Mouse (Mus musculus) stomach, postnatal 0 days (tissue): ENCODE data around the gene Zfp467. TPM values are rescaled to one million over a fixed set of nuclear protein-coding genes. Genes with fewer than 3 reads are reported as not detected.

Source experiments
- ATAC-seq: fragments of 200-750 bp; cut with Nextera tagmentation; 2 replicates; pipeline ENCODE4 v1.8.0; 2017; ENCODE audit not compliant: low FRiP score, low TSS enrichment
- DNase-seq: peaks from one replicate; pipeline ENCODE4 v3.0.0-alpha.2; 2016; ENCODE audit warnings: low spot score
- H3K27ac ChIP-seq: fragments of 300-500 bp; sonication (generic); replicated peaks from 2 replicates; pipeline ENCODE4 v1.5.1; 2014; ENCODE audit warnings: mild to moderate bottlenecking, control low read depth
- H3K27me3 ChIP-seq: fragments of 300-500 bp; sonication (generic); 2 replicates; pipeline ENCODE4 v1.6.1; 2014; ENCODE audit warnings: low read length; ENCODE audit not compliant: control insufficient read depth, insufficient read depth
- H3K36me3 ChIP-seq: fragments of 300-500 bp; sonication (generic); 2 replicates; pipeline ENCODE4 v1.6.1; 2014; ENCODE audit warnings: low read length, mixed read lengths; ENCODE audit not compliant: control insufficient read depth, insufficient read depth
- H3K4me1 ChIP-seq: fragments of 300-500 bp; sonication (generic); replicated peaks from 2 replicates; pipeline ENCODE4 v1.6.1; 2014; ENCODE audit warnings: antibody characterized with exemption; ENCODE audit not compliant: control insufficient read depth, insufficient read depth
- H3K4me2 ChIP-seq: fragments of 300-500 bp; sonication (generic); replicated peaks from 2 replicates; pipeline ENCODE4 v1.6.1; 2014; ENCODE audit warnings: low read depth, mild to moderate bottlenecking, control low read depth, moderate library complexity
- H3K4me3 ChIP-seq: fragments of 300-500 bp; sonication (generic); 2 replicates; pipeline ENCODE4 v1.5.1; 2014; ENCODE audit warnings: low read depth, low read length, control low read depth
- H3K9ac ChIP-seq: fragments of 300-500 bp; sonication (generic); 2 replicates; pipeline ENCODE4 v1.6.1; 2014; ENCODE audit warnings: mild to moderate bottlenecking, low read length, control low read depth, mixed read lengths
- H3K9me3 ChIP-seq: fragments of 300-500 bp; sonication (generic); 2 replicates; pipeline ENCODE4 v1.6.1; 2016; ENCODE audit warnings: low read length; ENCODE audit not compliant: control insufficient read depth
- CTCF ChIP-seq: IDR thresholded peaks from 2 replicates; pipeline ENCODE4 v1.5.1; 2016; ENCODE audit warnings: antibody characterized with exemption, low read depth, mild to moderate bottlenecking, moderate library complexity
- EP300 ChIP-seq: optimal IDR thresholded peaks from 2 replicates; pipeline ENCODE3; 2016; ENCODE audit warnings: antibody characterized with exemption
- WGBS: fragments of 180-500 bp; shearing (Covaris S2); extraction: QIAGEN DNeasy Blood & Tissue Kit; methylation state at CpG from one replicate; pipeline ENCODE4 v1.1.7; 2014; 5-methylcytosine and 5-hydroxymethylcytosine counted together
- polyA plus RNA-seq: library from polyadenylated mRNA; unstranded; fragments of >200 nt; fragmentation: Nextera tagmentation; extraction: Ambion mirVana; gene quantifications from 2 replicates; pipeline ENCODE4 v1.2.1, GENCODE M21; 2015

Zfp467 gene
- polyA plus RNA-seq, 1 experiment from 2014 or later = 24.2 TPM

DNA sequence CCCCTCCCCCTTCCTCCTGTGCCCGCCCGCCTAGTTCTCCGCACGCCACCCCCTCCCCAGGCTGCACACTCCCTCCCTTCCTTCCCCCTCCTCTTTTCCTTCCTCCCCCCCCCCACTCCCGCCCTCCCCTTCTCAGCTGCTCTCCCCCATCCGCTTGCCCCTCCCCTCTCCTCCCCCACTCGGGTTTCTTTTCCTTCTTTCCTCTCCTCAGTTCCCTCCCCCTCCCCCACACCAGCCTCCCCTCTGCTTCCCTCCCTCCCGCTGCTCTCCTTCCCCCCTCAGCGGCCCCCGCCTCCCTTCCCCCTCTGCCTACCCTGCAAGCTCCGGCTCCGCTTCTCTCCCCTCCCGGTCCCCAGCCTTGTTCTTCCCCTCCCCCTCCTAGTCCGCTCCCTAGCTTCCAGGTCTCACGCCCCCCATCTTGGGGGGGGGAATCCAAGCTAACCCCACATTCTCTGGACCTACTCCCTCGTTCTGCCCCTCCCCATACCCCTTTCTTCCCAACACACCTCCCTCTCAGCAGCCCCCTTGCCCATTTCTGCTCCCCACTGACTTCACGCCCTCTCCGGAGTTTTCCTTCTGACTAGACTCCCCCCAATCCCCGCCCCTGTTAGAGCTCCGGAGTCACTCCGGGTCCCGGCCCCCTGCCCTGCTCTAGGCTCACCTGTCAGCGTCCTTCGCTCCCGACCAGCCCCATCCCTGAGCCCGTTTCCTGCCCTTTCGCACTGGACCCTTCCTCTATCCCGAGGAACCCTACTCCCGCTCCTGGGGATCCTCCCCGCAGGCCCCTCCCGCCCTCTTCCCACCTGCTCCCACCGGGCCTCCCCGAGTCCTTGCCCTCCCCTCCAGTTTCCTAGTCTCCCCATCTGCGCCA lies 1.1 kb downstream of the Zfp467 start:
- Histone ChIP-seq H3K9ac (peak overlapping the region; percentile 94), H3K36me3 (peaks cover 13% of the 10 kb centered on the region), H3K4me3 (peak overlapping the region; percentile 88), H3K27me3 (no peaks in the 10 kb centered on the region), H3K4me2 (peak overlapping the region; percentile 86), H3K27ac (peak overlapping the region; percentile 98), H3K9me3 (no peaks in the 10 kb centered on the region), H3K4me1 (peaks cover 3% of the 10 kb centered on the region; the same call in 1 of the 2 replicates)
- TF ChIP-seq CTCF (no peak), EP300 (no peak)
- ATAC-seq (peak; percentile 71), DNase-seq (peak; percentile 94)
- WGBS = under 1% methylated on average over 25 of the region's 34 CpGs

DNA sequence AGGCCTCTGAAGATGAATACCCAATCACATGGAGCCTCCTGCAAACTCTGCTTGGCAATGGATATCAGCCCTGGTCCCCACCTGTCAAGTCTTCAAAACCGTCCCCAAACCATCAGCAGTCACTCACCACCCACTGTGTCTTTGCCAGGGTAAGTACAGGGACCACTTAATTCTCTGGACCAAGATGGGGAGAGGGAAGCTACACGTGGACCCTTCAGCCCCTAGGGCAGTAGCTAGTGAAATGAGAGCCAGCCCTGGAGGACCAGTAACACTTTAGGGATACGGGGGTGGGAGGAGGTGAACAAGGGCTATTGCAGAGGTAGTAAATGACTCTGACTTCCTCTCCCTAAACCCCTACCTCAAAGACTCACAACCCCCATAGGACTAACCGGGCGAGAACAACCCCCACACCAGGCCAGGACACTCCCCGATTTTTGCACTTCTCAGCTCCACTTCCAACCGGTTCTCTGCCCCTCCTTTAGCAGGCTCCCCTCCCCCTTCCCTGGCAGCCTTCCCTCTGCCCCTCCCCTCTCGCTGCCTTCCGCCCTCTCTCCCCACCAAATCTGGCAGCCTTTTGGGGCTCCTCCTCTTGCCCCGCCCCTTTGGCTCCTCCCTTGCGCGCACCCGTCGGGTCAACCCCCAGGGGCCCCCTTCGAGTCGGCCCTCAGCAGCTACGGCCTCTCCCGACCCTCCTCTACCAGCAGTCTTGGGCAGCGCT lies 1.9 kb downstream of the Zfp467 start:
- Histone ChIP-seq H3K9me3 (no peaks in the 10 kb centered on the region), H3K4me2 (peak overlapping the region; percentile 86), H3K9ac (peak overlapping the region; percentile 45; the same call in 1 of the 2 replicates), H3K4me1 (peaks cover 3% of the 10 kb centered on the region; the same call in 1 of the 2 replicates), H3K27me3 (no peaks in the 10 kb centered on the region), H3K27ac (peak overlapping the region; percentile 98), H3K36me3 (peaks cover 16% of the 10 kb centered on the region), H3K4me3 (peak overlapping the region; percentile 88)
- no peak; the same call in 1 of the 2 replicates for TF ChIP-seq CTCF
- peak; percentile 88 for TF ChIP-seq EP300
- peak; percentile 98 for DNase-seq
- ATAC-seq = peak; percentile 90
- WGBS = 3% methylated on average over 19 of the region's 19 CpGs

DNA sequence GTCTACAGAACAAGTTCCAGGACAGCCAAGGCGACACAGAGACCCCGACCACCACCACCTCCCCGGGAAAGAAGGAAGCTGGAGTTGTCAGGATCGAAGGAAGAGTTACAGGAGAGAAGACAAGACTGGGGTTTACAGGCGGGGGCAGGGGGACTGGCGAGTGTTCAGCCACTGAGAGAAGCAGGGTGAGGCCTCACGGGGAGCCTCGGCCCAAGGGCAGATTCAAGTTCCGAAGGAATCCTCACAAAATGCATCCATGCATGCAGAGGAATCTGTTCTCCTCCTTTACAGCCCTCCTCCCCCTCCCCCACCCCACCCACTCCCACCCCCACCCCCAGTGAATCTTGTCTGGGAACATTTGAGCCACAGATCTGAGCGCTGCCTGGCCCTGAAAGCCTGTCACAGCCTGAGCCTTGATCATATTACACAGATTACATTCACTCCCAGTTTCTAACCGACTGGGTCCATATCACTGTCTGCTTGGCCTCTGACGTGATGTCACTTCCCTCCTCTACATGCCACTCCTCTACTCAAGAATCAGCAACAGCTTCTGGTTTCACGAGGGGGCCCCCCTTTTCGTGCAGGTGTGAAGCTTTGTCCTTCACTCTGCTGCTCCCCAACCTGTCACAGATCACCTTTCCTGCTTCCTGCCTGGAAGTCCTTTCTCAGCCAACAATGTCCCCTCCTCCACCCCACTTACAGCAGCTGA lies 5.2 kb downstream of the Zfp467 start:
- H3K27ac ChIP-seq = no peak overlapping the region
- DNase-seq = peak; percentile 40

DNA sequence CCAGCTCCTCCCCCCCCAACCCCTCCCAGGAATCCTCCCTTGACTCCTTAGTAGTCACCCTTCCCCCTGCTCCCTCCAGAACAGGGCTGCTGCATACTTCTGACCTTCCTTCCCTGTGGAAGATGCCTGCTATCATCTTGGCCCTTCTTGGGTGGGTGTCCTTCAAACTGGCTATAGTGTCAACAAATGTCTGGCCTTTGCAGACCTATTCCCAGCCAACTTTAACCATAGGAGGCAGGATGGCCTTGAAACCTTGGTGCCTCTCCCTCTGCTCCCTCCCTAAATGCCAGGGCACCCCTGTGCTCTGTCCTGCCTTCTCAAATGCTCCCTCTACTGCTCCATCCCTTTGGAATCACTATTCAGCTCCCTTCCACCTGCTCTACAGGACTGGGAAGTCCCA lies 6.0 kb downstream of the Zfp467 start:
- H3K4me2 ChIP-seq = no peak overlapping the region
- no peaks in the 10 kb centered on the region for H3K9me3 ChIP-seq
- H3K27ac ChIP-seq = no peak overlapping the region
- no peak for ATAC-seq
- H3K4me1 ChIP-seq = peaks cover 9% of the 10 kb centered on the region
- no peak overlapping the region for H3K4me3 ChIP-seq
- no peak for TF ChIP-seq EP300
- no peak for TF ChIP-seq CTCF
- peaks cover 27% of the 10 kb centered on the region for H3K36me3 ChIP-seq
- DNase-seq = no peak
- no peak overlapping the region for H3K9ac ChIP-seq
- no peaks in the 10 kb centered on the region for H3K27me3 ChIP-seq

More for the DNA sequence above, 5.2 kb downstream of the Zfp467 start:
- Histone ChIP-seq H3K9ac (no peak overlapping the region), H3K4me2 (no peak overlapping the region), H3K27me3 (no peaks in the 10 kb centered on the region), H3K9me3 (no peaks in the 10 kb centered on the region), H3K36me3 (peaks cover 27% of the 10 kb centered on the region), H3K4me1 (peaks cover 9% of the 10 kb centered on the region), H3K4me3 (no peak overlapping the region)
- TF ChIP-seq EP300 (no peak), CTCF (no peak)
- no peak for ATAC-seq
- WGBS = 48% methylated on average over 14 of the region's 14 CpGs

DNA sequence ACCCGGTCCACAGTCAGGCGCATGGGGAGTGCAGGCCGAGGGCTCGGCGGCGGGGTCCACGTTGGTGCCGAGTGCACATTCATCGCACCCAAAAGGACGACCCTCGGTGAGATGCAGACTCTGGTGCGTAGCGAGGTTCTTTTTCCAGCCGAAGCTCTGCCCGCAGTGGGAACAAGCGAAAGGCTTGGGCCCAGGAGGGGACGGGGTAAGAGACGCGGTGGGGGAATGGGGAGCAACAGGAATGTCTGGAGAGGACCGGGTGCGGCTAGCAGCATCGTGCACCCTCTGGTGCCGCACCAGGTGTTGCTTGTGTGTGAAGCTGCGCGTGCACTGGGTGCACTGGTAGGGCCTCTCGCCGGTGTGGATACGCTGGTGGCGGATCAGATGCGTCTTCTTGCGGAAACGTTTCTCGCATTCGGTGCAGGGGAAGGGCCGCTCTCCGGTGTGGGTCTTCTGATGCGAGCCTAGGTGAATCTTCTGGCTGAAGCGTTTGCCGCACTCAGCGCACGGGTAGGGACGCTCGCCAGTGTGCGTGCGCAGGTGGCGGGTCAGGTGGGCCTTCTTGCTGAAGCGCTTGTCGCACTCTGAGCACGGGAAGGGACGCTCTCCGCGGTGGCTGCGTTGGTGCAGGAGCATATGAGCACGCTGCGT lies 7.0 kb downstream of the Zfp467 start:
- H3K9me3 ChIP-seq = no peaks in the 10 kb centered on the region
- peaks cover 27% of the 10 kb centered on the region for H3K36me3 ChIP-seq
- H3K4me2 ChIP-seq = no peak overlapping the region
- no peak overlapping the region for H3K27ac ChIP-seq
- DNase-seq = no peak
- H3K27me3 ChIP-seq = no peaks in the 10 kb centered on the region
- no peak for ATAC-seq
- WGBS = 68% methylated on average over 55 of the region's 55 CpGs
- no peak overlapping the region for H3K9ac ChIP-seq
- no peak overlapping the region for H3K4me3 ChIP-seq
- TF ChIP-seq EP300 = no peak
- TF ChIP-seq CTCF = no peak
- peaks cover 9% of the 10 kb centered on the region for H3K4me1 ChIP-seq
